8 mouse cellular contexts compared by ENCODE assay signal in the genomic region with DNA sequence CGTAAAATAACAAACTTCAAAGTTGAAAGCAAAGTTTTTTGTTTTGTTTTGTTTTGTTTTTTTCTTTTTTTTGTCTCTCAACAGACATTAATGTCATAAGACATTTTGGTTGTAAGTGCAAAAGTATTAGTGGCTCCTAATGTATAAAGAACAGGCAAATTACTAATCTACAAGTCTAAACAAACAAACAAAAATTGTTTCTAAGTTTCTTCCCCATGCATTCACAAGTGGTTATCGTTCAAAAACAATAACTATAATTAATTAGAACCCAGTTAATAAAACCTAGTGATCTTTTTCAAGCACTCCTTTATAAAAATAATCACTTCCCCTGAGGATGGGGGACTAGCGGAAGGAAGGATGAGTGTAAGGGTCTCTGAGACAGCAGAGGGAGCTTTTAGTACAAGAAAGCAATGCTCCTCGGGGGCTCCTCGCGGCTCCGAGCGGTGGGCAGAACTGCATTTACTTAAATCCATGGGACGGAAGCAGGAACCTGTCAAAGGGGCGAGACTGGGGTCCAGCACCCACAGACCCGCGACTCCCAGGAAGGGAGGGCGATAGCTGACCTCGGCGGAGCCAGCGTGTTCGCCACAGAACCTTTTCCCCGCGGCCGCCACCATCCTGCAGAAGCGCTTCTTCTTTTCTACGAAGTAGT. TPM values are rescaled to one million over a fixed set of nuclear protein-coding genes. Genes with fewer than 3 reads are reported as not detected.
DNase-seq lines count a peak whose midpoint lies in the region; TF ChIP-seq lines count a peak whose summit lies in the region.

No protein-coding gene starts in this region.

- TF ChIP-seq CTCF in gastrocnemius, adult 2 months (IDR thresholded peaks at IDR 0.05), result peak; percentile 31; the same call in 1 of the 2 replicates

- 2% methylated on average over 22 of the region's 22 CpGs for WGBS in hindbrain, embryonic 10.5 days

- H3K27me3 ChIP-seq in hindbrain, embryonic 10.5 days (ENCODE audit: insufficient read depth, poor library complexity, severe bottlenecking), result no peaks in the 10 kb centered on the region
- H3K27me3 ChIP-seq in megakaryocyte, embryonic 14.5 days (replicated peaks), result no peaks in the 10 kb centered on the region

- peak overlapping the region; percentile 76 for H3K4me3 ChIP-seq in gastrocnemius, adult 2 months
- peak overlapping the region; percentile 88 for H3K4me3 ChIP-seq in hindbrain, embryonic 10.5 days
- peak overlapping the region; percentile 96 for H3K4me3 ChIP-seq in megakaryocyte, embryonic 14.5 days (replicated peaks)

- intact Hi-C loops in gastrocnemius, adult 2 months (cut with DNase I), result loop anchor here (5.0 to 10.0 kb wide), 4 partner anchors 82 to 241 kb away; a partner anchor contains a TSS

- DNase-seq in gastrocnemius, adult 2 months, result no peak
- no peak for DNase-seq in gastrocnemius, postnatal 4 days (ENCODE audit: low spot score in 2 of 2)
- DNase-seq in right cerebral cortex, postnatal 4 days, result peak; percentile 60
- DNase-seq in right cerebral cortex, postnatal 25 days, result no peak
- no peak for DNase-seq in hindbrain, embryonic 10.5 days (ENCODE audit: low spot score)
- DNase-seq in adrenal gland, postnatal 14 days, result no peak
- no peak for DNase-seq in thymus, postnatal 25 days

- H3K27ac ChIP-seq in gastrocnemius, adult 2 months, result peak overlapping the region; percentile 90
- peak overlapping the region; percentile 94 for H3K27ac ChIP-seq in hindbrain, embryonic 10.5 days

- peaks cover 16% of the 10 kb centered on the region for H3K4me1 ChIP-seq in hindbrain, embryonic 10.5 days (replicated peaks)
- peaks cover 23% of the 10 kb centered on the region for H3K4me1 ChIP-seq in megakaryocyte, embryonic 14.5 days

- H3K9me3 ChIP-seq in hindbrain, embryonic 10.5 days, result no peaks in the 10 kb centered on the region
- no peaks in the 10 kb centered on the region for H3K9me3 ChIP-seq in megakaryocyte, embryonic 14.5 days

- peaks cover 30% of the 10 kb centered on the region for H3K36me3 ChIP-seq in hindbrain, embryonic 10.5 days
- peaks cover 31% of the 10 kb centered on the region for H3K36me3 ChIP-seq in megakaryocyte, embryonic 14.5 days (replicated peaks; ENCODE audit: low read length)

RNA-seq across cellular contexts. Expression of a gene that starts 0.6 kb away (rescaled TPM):
- total RNA-seq in gastrocnemius, adult 2 months (2021), result 1 to 10 TPM; 1.8 to 3.5 TPM
- total RNA-seq in gastrocnemius, postnatal 4 days (2021), result 1 to 10 TPM; 6.3 to 7.8 TPM
- polyA plus RNA-seq in hindbrain, embryonic 10.5 days (2016; fragmentation: Nextera tagmentation; extraction: Ambion mirVana), result 28.5 and 36.1 TPM in 2 replicates
- polyA plus RNA-seq in megakaryocyte, embryonic 14.5 days (2012; ENCODE audit: insufficient read depth, low replicate concordance), result 1.4 and 2.0 TPM in 2 replicates
- total RNA-seq in adrenal gland, postnatal 14 days (2021), result 5.6 and 6.5 TPM in 2 replicates

RNA-seq across cellular contexts. Expression of a gene that starts 20.2 kb away (rescaled TPM):
- total RNA-seq in gastrocnemius, adult 2 months (2021), result 1 to 10 TPM; 6.2 TPM
- total RNA-seq in gastrocnemius, postnatal 4 days (2021), result 10 to 100 TPM; 11.2 to 13.0 TPM
- polyA plus RNA-seq in hindbrain, embryonic 10.5 days (2016; fragmentation: Nextera tagmentation; extraction: Ambion mirVana), result 22.4 and 23.5 TPM in 2 replicates
- 0.64 and 6.4 TPM in 2 replicates for polyA plus RNA-seq in megakaryocyte, embryonic 14.5 days (2012; ENCODE audit: insufficient read depth, low replicate concordance)
- total RNA-seq in adrenal gland, postnatal 14 days (2021), result 13.2 and 16.6 TPM in 2 replicates

RNA-seq across cellular contexts. Expression of a gene that starts 31.4 kb away (rescaled TPM):
- total RNA-seq in gastrocnemius, adult 2 months (2021), result 10 to 100 TPM; 50.7 to 64.4 TPM
- 10 to 100 TPM; 37.8 to 38.6 TPM for total RNA-seq in gastrocnemius, postnatal 4 days (2021)
- polyA plus RNA-seq in hindbrain, embryonic 10.5 days (2016; fragmentation: Nextera tagmentation; extraction: Ambion mirVana), result 0.31 and 0.70 TPM in 2 replicates
- 0.19 TPM in 1 of 2 replicates, not detected in the other for polyA plus RNA-seq in megakaryocyte, embryonic 14.5 days (2012; ENCODE audit: insufficient read depth, low replicate concordance)
- total RNA-seq in adrenal gland, postnatal 14 days (2021), result 4.9 and 6.8 TPM in 2 replicates
